Mouse (Mus musculus) ES-Bruce4 (cell line): ENCODE measurements around the gene Arhgef11. TPM values are rescaled to one million over a fixed set of nuclear protein-coding genes. Genes with fewer than 3 reads are reported as not detected.

Experiments
- H3K27ac ChIP-seq: 2 replicates; pipeline ENCODE4 v1.5.1; 2012; ENCODE audit warnings: low read length, inconsistent platforms; ENCODE audit not compliant: insufficient read depth
- H3K27me3 ChIP-seq: 2 replicates; pipeline ENCODE4 v1.6.1; 2012; ENCODE audit warnings: mild to moderate bottlenecking, low read length, inconsistent platforms; ENCODE audit not compliant: control insufficient read depth, poor library complexity, insufficient read depth, severe bottlenecking
- H3K36me3 ChIP-seq: 2 replicates; pipeline ENCODE4 v1.6.1; 2012; ENCODE audit warnings: inconsistent platforms, mild to moderate bottlenecking, low read length, moderate library complexity; ENCODE audit not compliant: control insufficient read depth, poor library complexity, insufficient read depth, severe bottlenecking
- H3K4me1 ChIP-seq: one replicate; pipeline ENCODE4 v1.8.1; 2011; ENCODE audit warnings: low read length; ENCODE audit not compliant: control insufficient read depth, insufficient read depth
- H3K4me3 ChIP-seq: 2 replicates; pipeline ENCODE4 v1.5.1; 2011; ENCODE audit warnings: low read depth, mild to moderate bottlenecking, low read length
- H3K9ac ChIP-seq: 2 replicates; pipeline ENCODE4 v1.6.1; 2012; ENCODE audit warnings: low read depth, mild to moderate bottlenecking, inconsistent platforms; ENCODE audit not compliant: poor library complexity, severe bottlenecking
- H3K9me3 ChIP-seq: replicated peaks from 2 replicates; pipeline ENCODE4 v1.6.1; 2012; ENCODE audit warnings: mild to moderate bottlenecking, low read length, inconsistent platforms; ENCODE audit not compliant: control insufficient read depth, poor library complexity, insufficient read depth, severe bottlenecking
- CTCF ChIP-seq: IDR thresholded peaks from one replicate; pipeline ENCODE4 v1.8.1; 2011; ENCODE audit warnings: low read depth, low read length
- EP300 ChIP-seq: IDR thresholded peaks from 2 replicates; pipeline ENCODE4 v1.6.1; 2011; ENCODE audit warnings: low read depth, low read length; ENCODE audit not compliant: insufficient read depth
- POLR2A ChIP-seq: IDR thresholded peaks from one replicate; pipeline ENCODE4 v1.8.1; 2011; ENCODE audit warnings: low read length; ENCODE audit not compliant: insufficient read depth
- polyA plus RNA-seq: library from polyadenylated mRNA; stranded (reverse); fragments of >200 nt; gene quantifications from 2 replicates; pipeline ENCODE4 v1.2.4, GENCODE M21; 2011; ENCODE audit warnings: low read depth; ENCODE audit not compliant: missing spikeins, insufficient read depth, insufficient read length

Arhgef11 gene
- polyA plus RNA-seq, 1 experiment = 16.7 TPM

DNA sequence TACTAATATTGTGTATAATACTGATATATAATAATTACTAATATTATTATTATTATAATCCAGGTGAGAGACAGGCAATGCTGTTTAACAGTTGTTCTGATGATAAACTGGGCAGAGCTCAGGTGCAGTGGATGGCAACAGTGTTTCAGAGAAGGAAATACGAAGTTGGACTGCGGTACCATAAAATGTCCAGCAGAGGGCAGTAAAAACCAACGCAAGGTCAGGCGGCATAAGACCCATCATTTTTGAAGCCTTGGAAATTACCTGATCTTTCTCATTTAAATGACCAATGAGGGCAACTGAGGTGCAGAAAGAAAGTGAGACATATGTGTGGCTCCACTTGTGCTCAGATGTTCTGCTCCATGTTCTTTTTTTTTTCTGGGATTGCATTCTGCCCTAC is 152.9 kb downstream of the Arhgef11 start:
- no peak overlapping the region for H3K4me3 ChIP-seq
- no peaks in the 10 kb centered on the region for H3K4me1 ChIP-seq
- no peaks in the 10 kb centered on the region for H3K36me3 ChIP-seq
- H3K9me3 ChIP-seq = no peaks in the 10 kb centered on the region
- H3K9ac ChIP-seq = no peak overlapping the region
- H3K27ac ChIP-seq = no peak overlapping the region
- TF ChIP-seq POLR2A (no peak), CTCF (peak; percentile 39)
- peaks cover 1% of the 10 kb centered on the region for H3K27me3 ChIP-seq

DNA sequence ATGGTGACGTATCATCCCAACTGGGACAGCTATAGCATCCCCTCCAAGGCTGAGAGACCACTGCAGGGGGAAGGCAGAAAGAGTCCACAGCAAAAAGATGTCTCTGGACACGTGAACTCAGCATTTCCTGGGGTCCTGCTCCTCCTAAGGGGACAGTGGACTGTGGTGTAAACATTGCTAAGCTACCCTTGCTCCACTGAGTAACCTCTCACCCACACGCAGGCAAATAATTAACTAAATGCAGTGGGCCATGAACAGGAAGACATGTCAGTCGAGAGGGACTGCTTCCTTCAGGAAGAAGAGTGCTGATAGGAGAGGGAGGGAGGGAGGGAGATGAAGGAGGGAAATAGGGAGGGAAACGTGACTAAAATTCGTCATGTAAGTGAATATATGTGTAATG is 153.7 kb downstream of the Arhgef11 start:
- Histone ChIP-seq H3K4me1 (no peaks in the 10 kb centered on the region), H3K27ac (no peak overlapping the region), H3K9me3 (no peaks in the 10 kb centered on the region), H3K4me3 (no peak overlapping the region), H3K9ac (no peak overlapping the region), H3K27me3 (peaks cover 1% of the 10 kb centered on the region), H3K36me3 (no peaks in the 10 kb centered on the region)
- TF ChIP-seq CTCF (no peak), POLR2A (no peak), EP300 (no peak)

- Histone ChIP-seq H3K9ac (no peak overlapping the region), H3K4me1 (no peaks in the 10 kb centered on the region), H3K9me3 (no peaks in the 10 kb centered on the region), H3K27me3 (no peaks in the 10 kb centered on the region), H3K36me3 (no peaks in the 10 kb centered on the region), H3K4me3 (no peak overlapping the region), H3K27ac (no peak overlapping the region)
- no peak for TF ChIP-seq CTCF
- TF ChIP-seq POLR2A = no peak
- no peak for TF ChIP-seq EP300
Measured at GRCm38 (mm10) chr3:87778283-87778682, 160.9 kb downstream of the Arhgef11 start.

GRCm38 (mm10) chr3:87779086-87779485 is 161.7 kb downstream of the Arhgef11 start:
- no peaks in the 10 kb centered on the region for H3K4me1 ChIP-seq
- no peak for TF ChIP-seq POLR2A
- TF ChIP-seq CTCF = no peak
- no peak for TF ChIP-seq EP300
- H3K4me3 ChIP-seq = no peak overlapping the region
- H3K27ac ChIP-seq = no peak overlapping the region
- no peaks in the 10 kb centered on the region for H3K9me3 ChIP-seq
- no peaks in the 10 kb centered on the region for H3K36me3 ChIP-seq
- no peak overlapping the region for H3K9ac ChIP-seq
- no peaks in the 10 kb centered on the region for H3K27me3 ChIP-seq

DNA sequence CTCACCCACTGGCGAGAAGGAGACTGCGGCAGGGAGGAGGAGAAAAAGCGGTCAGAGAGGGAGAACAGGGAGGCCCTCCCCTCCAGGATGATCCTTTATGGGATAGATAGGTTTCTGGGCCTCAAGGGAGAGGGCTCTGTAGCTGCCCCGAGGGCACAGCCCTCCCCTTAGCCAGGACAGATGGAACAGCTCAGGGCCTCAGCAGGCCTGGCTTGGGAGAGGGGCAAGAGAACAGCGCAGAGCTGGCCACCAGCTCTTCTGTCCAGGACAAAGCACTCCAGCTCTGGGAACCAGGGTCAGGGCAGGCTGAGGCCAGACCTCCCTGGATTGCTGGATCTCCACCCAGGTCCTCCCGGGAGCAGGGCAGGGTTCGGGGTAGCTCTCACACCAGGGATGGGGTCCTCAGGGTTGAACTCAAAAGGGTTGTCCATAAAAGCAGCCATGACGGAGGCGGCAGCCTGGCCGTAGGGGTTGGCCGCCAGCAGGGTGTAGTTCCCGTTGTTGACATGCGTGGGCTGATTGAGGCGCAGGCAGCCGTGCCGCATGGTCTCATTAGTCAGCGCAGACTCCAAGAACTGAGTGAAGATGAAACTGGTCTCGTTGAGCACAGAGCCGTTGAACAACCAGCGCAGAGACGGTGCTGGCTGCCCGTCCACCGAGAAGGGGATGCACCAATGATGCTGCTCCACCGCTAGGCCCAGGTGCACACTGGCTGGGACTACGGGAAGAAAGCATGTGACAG is 166.1 kb downstream of the Arhgef11 start:
- H3K4me3 ChIP-seq = peak overlapping the region; percentile 31

GRCm38 (mm10) chr3:87785156-87785555 is 167.8 kb downstream of the Arhgef11 start:
- Histone ChIP-seq H3K4me3 (no peak overlapping the region), H3K9me3 (no peaks in the 10 kb centered on the region), H3K4me1 (no peaks in the 10 kb centered on the region), H3K9ac (no peak overlapping the region), H3K27ac (no peak overlapping the region), H3K27me3 (no peaks in the 10 kb centered on the region), H3K36me3 (no peaks in the 10 kb centered on the region)
- TF ChIP-seq CTCF (no peak), POLR2A (no peak), EP300 (no peak)

More for the DNA sequence above, 166.1 kb downstream of the Arhgef11 start:
- TF ChIP-seq EP300 (no peak), CTCF (no peak), POLR2A (no peak)
- Histone ChIP-seq H3K4me1 (no peaks in the 10 kb centered on the region), H3K27ac (no peak overlapping the region), H3K9ac (no peak overlapping the region), H3K9me3 (no peaks in the 10 kb centered on the region), H3K27me3 (no peaks in the 10 kb centered on the region), H3K36me3 (no peaks in the 10 kb centered on the region)
